Mouse (Mus musculus) CH12.LX (cell line): Measurements from ENCODE around the gene 2810004N23Rik. TPM values are rescaled to one million over a fixed set of nuclear protein-coding genes. Genes with fewer than 3 reads are reported as not detected.

Experiments
- DNase-seq: peaks from one replicate; pipeline ENCODE4 v3.0.0-alpha.2; 2013; ENCODE audit errors: extremely low read depth
- H3K27ac ChIP-seq: 2 replicates; pipeline ENCODE4 v1.5.1; 2012; ENCODE audit warnings: low read depth, mild to moderate bottlenecking, control low read depth, moderate library complexity; ENCODE audit not compliant: insufficient read depth
- H3K27me3 ChIP-seq: replicated peaks from 2 replicates; pipeline ENCODE3; 2012; ENCODE audit warnings: inconsistent platforms
- H3K36me3 ChIP-seq, 2 experiments: replicated peaks in 1 of 2; 2 replicates each; pipeline versions ENCODE3 to v1.6.1; 2012; ENCODE audit warnings: inconsistent platforms in 1 of 2, low read length in 1 of 2, mild to moderate bottlenecking in 1 of 2, mixed read lengths in 1 of 2, moderate library complexity in 1 of 2; ENCODE audit not compliant: control insufficient read depth in 1 of 2, insufficient read depth in 1 of 2
- H3K4me1 ChIP-seq, 2 experiments: 2 replicates each; pipeline ENCODE4 v1.6.1; 2012; ENCODE audit warnings: inconsistent platforms in 1 of 2, moderate library complexity in 1 of 2; ENCODE audit not compliant: insufficient read depth in 2 of 2, control insufficient read depth in 1 of 2
- H3K4me2 ChIP-seq: 2 replicates; pipeline ENCODE4 v1.6.1; 2012; ENCODE audit warnings: low read depth, mild to moderate bottlenecking, control low read depth; ENCODE audit not compliant: poor library complexity, insufficient read depth, severe bottlenecking
- H3K4me3 ChIP-seq, 3 experiments: fragments of 150-350 bp in 1 of 3; sonication (generic) in 1 of 3; replicated peaks in 1 of 3; 2 replicates each; pipeline versions ENCODE3 to v1.5.1; 2011 to 2012; ENCODE audit warnings: low read depth in 2 of 3, low read length in 2 of 3, mild to moderate bottlenecking in 2 of 3, moderate library complexity in 2 of 3, control low read depth in 1 of 3, improper control_type of control experiment in 1 of 3, inconsistent platforms in 1 of 3, mixed read lengths in 1 of 3; ENCODE audit not compliant: poor library complexity in 1 of 3
- H3K79me2 ChIP-seq: replicated peaks from 2 replicates; pipeline ENCODE4 v1.6.1; 2012; ENCODE audit warnings: mild to moderate bottlenecking, moderate library complexity; ENCODE audit not compliant: control insufficient read depth, poor library complexity, insufficient read depth, severe bottlenecking; ENCODE audit errors: extremely low read depth
- H3K9ac ChIP-seq: 2 replicates; pipeline ENCODE4 v1.6.1; 2012; ENCODE audit warnings: low read depth, mild to moderate bottlenecking, control low read depth, moderate library complexity; ENCODE audit not compliant: insufficient read depth
- H3K9me3 ChIP-seq: replicated peaks from 2 replicates; pipeline ENCODE3; 2012; ENCODE audit warnings: low read length, inconsistent platforms, mixed read lengths
- BHLHE40 ChIP-seq: IDR thresholded peaks from 2 replicates; pipeline ENCODE4 v1.6.1; 2011; ENCODE audit warnings: mild to moderate bottlenecking, low read depth, low read length, improper control_type of control experiment
- CHD1 ChIP-seq: IDR thresholded peaks from 2 replicates; pipeline ENCODE4 v1.6.1; 2012; ENCODE audit warnings: low read depth, low read length, improper control_type of control experiment, inconsistent platforms
- CHD2 ChIP-seq: IDR thresholded peaks from 2 replicates; pipeline ENCODE4 v1.6.1; 2011; ENCODE audit warnings: low read length, improper control_type of control experiment
- E2F4 ChIP-seq: IDR thresholded peaks from 2 replicates; pipeline ENCODE4 v1.6.1; 2011; ENCODE audit warnings: low read depth, low read length, improper control_type of control experiment; ENCODE audit not compliant: insufficient replicate concordance
- EP300 ChIP-seq: IDR thresholded peaks from 2 replicates; pipeline ENCODE4 v1.6.1; 2011; ENCODE audit warnings: low read length, improper control_type of control experiment
- ETS1 ChIP-seq: conservative IDR thresholded peaks from 2 replicates; pipeline ENCODE4 v1.6.1; 2012; ENCODE audit warnings: low read depth, mild to moderate bottlenecking, inconsistent platforms, low read length, improper control_type of control experiment, moderate library complexity
- GABPA ChIP-seq: IDR thresholded peaks from 2 replicates; pipeline ENCODE4 v1.6.1; 2012; ENCODE audit warnings: low read depth, low read length, improper control_type of control experiment, inconsistent platforms; ENCODE audit not compliant: insufficient replicate concordance
- RAD21 ChIP-seq: IDR thresholded peaks from 2 replicates; pipeline ENCODE4 v1.6.1; 2011; ENCODE audit warnings: low read depth, mild to moderate bottlenecking, low read length, improper control_type of control experiment, moderate library complexity
- SMC3 ChIP-seq: IDR thresholded peaks from 2 replicates; pipeline ENCODE4 v1.6.1; 2011; ENCODE audit warnings: low read depth, low read length, improper control_type of control experiment
- TCF12 ChIP-seq: IDR thresholded peaks from 2 replicates; pipeline ENCODE4 v1.6.1; 2014; ENCODE audit warnings: low read depth, mild to moderate bottlenecking, inconsistent platforms, low read length, improper control_type of control experiment
- USF1 ChIP-seq: IDR thresholded peaks from 2 replicates; pipeline ENCODE4 v1.6.1; 2014; ENCODE audit warnings: low read depth, mild to moderate bottlenecking, inconsistent platforms, low read length, improper control_type of control experiment
- USF2 ChIP-seq: conservative IDR thresholded peaks from 2 replicates; pipeline ENCODE4 v1.6.1; 2011; ENCODE audit warnings: low read depth, low read length, improper control_type of control experiment
- ZC3H11A ChIP-seq: IDR thresholded peaks from 2 replicates; pipeline ENCODE4 v1.6.1; 2012; ENCODE audit warnings: low read depth, mild to moderate bottlenecking, inconsistent platforms, low read length, improper control_type of control experiment
- ZNF384 ChIP-seq: IDR thresholded peaks from 2 replicates; pipeline ENCODE4 v1.6.1; 2012; ENCODE audit warnings: low read depth, low read length, improper control_type of control experiment, inconsistent platforms
- dilution Hi-C: fragments of 300-500 bp; cut with MboI; formaldehyde crosslinking; loops from 2 replicates; pipeline ENCODE4 v1.14.3; 2020; ENCODE audit warnings: low sequenced_read_pairs; ENCODE audit not compliant: extremely low pct_unique_long_range_greater_than_20kb, extremely low pct_ligation_motif_present
- in situ Hi-C: fragments of 300-500 bp; cut with MboI; formaldehyde crosslinking; loops from 3 replicates; pipeline ENCODE4 v1.14.3; 2019; ENCODE audit warnings: low sequenced_read_pairs, low pct_ligation_motif_present, low pct_unique_long_range_greater_than_20kb, mixed read lengths
- polyA plus RNA-seq: library from polyadenylated mRNA; unstranded; fragments of >175 nt; gene quantifications from 2 replicates; pipeline ENCODE4 v1.2.1, GENCODE M21; 2012; ENCODE audit warnings: low read depth; ENCODE audit not compliant: insufficient read length
- total RNA-seq, 2 experiments: library from RNA; depleted of rRNA; stranded (reverse); fragments of 300-350 nt in 1 of 2; fragments of >200 nt in 1 of 2; gene quantifications; 2 replicates each; pipeline ENCODE4 v1.2.3; 2012 to 2014

The 2810004N23Rik gene
- total and polyA plus RNA-seq, 3 experiments, result 45.1 to 75.7 (median 47.6) TPM

DNA sequence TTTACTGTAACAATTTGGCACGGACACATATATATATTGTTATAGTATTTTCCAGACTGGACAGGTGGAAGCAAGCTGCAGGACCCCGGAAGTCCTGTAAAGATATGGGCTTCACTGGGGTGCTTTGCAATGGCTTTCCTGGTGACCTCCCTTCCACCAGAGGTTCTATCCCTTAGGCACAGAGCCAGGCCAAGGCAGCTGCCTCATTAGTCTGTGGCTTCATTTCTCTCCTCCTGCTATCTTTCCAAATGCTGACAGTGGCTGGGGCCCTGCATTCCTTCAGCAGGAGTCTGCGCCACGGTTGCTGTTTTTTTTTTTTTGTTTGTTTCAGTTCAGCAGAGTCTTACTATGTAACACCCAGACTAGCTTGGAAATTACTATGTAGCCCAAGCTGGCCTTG lies 71.2 kb downstream of the 2810004N23Rik start:
- DNase-seq, result no peak
- Histone ChIP-seq H3K9ac (no peak overlapping the region), H3K4me3 (peak overlapping the region in 1 of 3 experiments; percentile 65)

DNA sequence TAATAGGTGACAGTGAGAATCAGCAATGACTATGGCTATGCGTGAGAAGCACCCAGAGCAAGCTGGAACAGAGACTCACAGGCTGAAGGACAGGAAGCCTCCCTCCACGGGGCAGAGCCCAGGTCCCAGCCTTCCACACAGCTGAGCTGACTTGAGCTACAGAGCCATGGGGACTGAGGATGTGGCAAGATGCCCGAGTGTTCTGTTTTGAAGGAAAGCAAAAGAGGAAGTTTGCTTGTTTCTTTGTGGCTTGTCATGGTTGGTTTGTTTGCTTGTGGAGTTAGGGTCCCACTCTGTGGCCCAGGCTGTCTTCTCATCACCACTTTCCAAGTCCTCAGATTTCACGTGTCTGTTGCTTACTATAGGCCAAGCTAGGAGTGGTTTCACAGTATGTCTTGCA lies 72.2 kb downstream of the 2810004N23Rik start:
- no peak overlapping the region for H3K4me2 ChIP-seq
- no peak overlapping the region for H3K27ac ChIP-seq
- H3K9me3 ChIP-seq, result peaks cover 17% of the 10 kb centered on the region
- H3K4me1 ChIP-seq, result peaks cover 7 to 20% of the 10 kb centered on the region in 2 experiments
- DNase-seq, result no peak
- in situ Hi-C loops (no loop called here), dilution Hi-C loops (no loop called here)
- no peak for TF ChIP-seq CHD2
- no peak for TF ChIP-seq BHLHE40
- no peak for TF ChIP-seq TCF12
- TF ChIP-seq RAD21, result no peak
- no peak for TF ChIP-seq USF2
- no peak for TF ChIP-seq ETS1
- no peak for TF ChIP-seq E2F4
- no peak for TF ChIP-seq EP300
- no peak for TF ChIP-seq SMC3
- no peaks in the 10 kb centered on the region for H3K36me3 ChIP-seq
- H3K9ac ChIP-seq, result no peak overlapping the region
- H3K4me3 ChIP-seq, result no peak overlapping the region
- H3K27me3 ChIP-seq, result peaks cover 56% of the 10 kb centered on the region
- no peaks in the 10 kb centered on the region for H3K79me2 ChIP-seq

More for the DNA sequence above, 71.2 kb downstream of the 2810004N23Rik start:
- Histone ChIP-seq H3K4me2 (peak overlapping the region; percentile 77), H3K36me3 (no peaks in the 10 kb centered on the region)
- TF ChIP-seq USF1 (no peak), GABPA (no peak), ZNF384 (peak; percentile 49), CHD1 (no peak), ZC3H11A (no peak)
- TF ChIP-seq, all 38 proteins: peak for 1
- Histone ChIP-seq H3K79me2 (no peaks in the 10 kb centered on the region), H3K27me3 (peaks cover 55% of the 10 kb centered on the region), H3K4me1 (peaks cover 7 to 20% of the 10 kb centered on the region in 2 experiments), H3K9me3 (peaks cover 17% of the 10 kb centered on the region), H3K27ac (no peak overlapping the region; the same call in 1 of the 2 replicates)
- in situ Hi-C loops (no loop called here), dilution Hi-C loops (no loop called here)

Other genes with a start within 250 kb of the 2810004N23Rik start
- 3.4 and 5.7 TPM in 2 replicates for gene 2310022B05Rik, start 199.8 kb downstream of the 2810004N23Rik start, total RNA-seq (2012; rRNA removed)
- gene 2310022B05Rik, start 199.8 kb downstream of the 2810004N23Rik start, total RNA-seq (2014; rRNA removed), result 2.2 and 3.2 TPM in 2 replicates
- 7.1 and 7.8 TPM in 2 replicates for gene 2310022B05Rik, start 199.8 kb downstream of the 2810004N23Rik start, polyA plus RNA-seq
- gene Ttc13, start 141.1 kb downstream of the 2810004N23Rik start, total RNA-seq (2012; rRNA removed), result 33.6 and 36.6 TPM in 2 replicates
- gene Ttc13, start 141.1 kb downstream of the 2810004N23Rik start, total RNA-seq (2014; rRNA removed), result 33.5 and 35.8 TPM in 2 replicates
- 26.3 and 30.8 TPM in 2 replicates for gene Ttc13, start 141.1 kb downstream of the 2810004N23Rik start, polyA plus RNA-seq
- gene Arv1, start 141.0 kb downstream of the 2810004N23Rik start, total RNA-seq (2012; rRNA removed), result 9.7 and 11.5 TPM in 2 replicates
- 11.4 and 11.9 TPM in 2 replicates for gene Arv1, start 141.0 kb downstream of the 2810004N23Rik start, total RNA-seq (2014; rRNA removed)
- 18.8 and 22.0 TPM in 2 replicates for gene Arv1, start 141.0 kb downstream of the 2810004N23Rik start, polyA plus RNA-seq
- 4.5 and 4.8 TPM in 2 replicates for gene Fam89a, start 111.3 kb downstream of the 2810004N23Rik start, total RNA-seq (2012; rRNA removed)
- gene Fam89a, start 111.3 kb downstream of the 2810004N23Rik start, total RNA-seq (2014; rRNA removed), result 2.2 and 2.5 TPM in 2 replicates
- 3.7 and 4.9 TPM in 2 replicates for gene Fam89a, start 111.3 kb downstream of the 2810004N23Rik start, polyA plus RNA-seq
- gene Trim67, start 70.0 kb downstream of the 2810004N23Rik start, total RNA-seq (2012; rRNA removed), result 0.04 and 0.08 TPM in 2 replicates
- not detected in 2 replicates for gene Trim67, start 70.0 kb downstream of the 2810004N23Rik start, total RNA-seq (2014; rRNA removed)
- 0.04 TPM in 1 of 2 replicates, not detected in the other for gene Trim67, start 70.0 kb downstream of the 2810004N23Rik start, polyA plus RNA-seq
- gene Gnpat, start 87 bp downstream of the 2810004N23Rik start, total RNA-seq (2012; rRNA removed), result 73.6 and 89.1 TPM in 2 replicates
- gene Gnpat, start 87 bp downstream of the 2810004N23Rik start, total RNA-seq (2014; rRNA removed), result 52.5 and 62.3 TPM in 2 replicates
- 77.3 and 91.5 TPM in 2 replicates for gene Gnpat, start 87 bp downstream of the 2810004N23Rik start, polyA plus RNA-seq
- gene Exoc8, start 34.6 kb upstream of the 2810004N23Rik start, total RNA-seq (2012; rRNA removed), result 11.2 and 13.6 TPM in 2 replicates
- 9.4 and 10.7 TPM in 2 replicates for gene Exoc8, start 34.6 kb upstream of the 2810004N23Rik start, total RNA-seq (2014; rRNA removed)
- gene Exoc8, start 34.6 kb upstream of the 2810004N23Rik start, polyA plus RNA-seq, result 5.9 and 6.4 TPM in 2 replicates
- 16.0 and 18.2 TPM in 2 replicates for gene Sprtn, start 34.8 kb upstream of the 2810004N23Rik start, total RNA-seq (2012; rRNA removed)
- gene Sprtn, start 34.8 kb upstream of the 2810004N23Rik start, total RNA-seq (2014; rRNA removed), result 19.2 and 23.0 TPM in 2 replicates
- gene Sprtn, start 34.8 kb upstream of the 2810004N23Rik start, polyA plus RNA-seq, result 23.4 and 26.5 TPM in 2 replicates
- gene Egln1, start 86.2 kb upstream of the 2810004N23Rik start, total RNA-seq (2012; rRNA removed), result 19.3 and 34.7 TPM in 2 replicates
- gene Egln1, start 86.2 kb upstream of the 2810004N23Rik start, total RNA-seq (2014; rRNA removed), result 24.7 and 31.0 TPM in 2 replicates
- 17.9 and 19.0 TPM in 2 replicates for gene Egln1, start 86.2 kb upstream of the 2810004N23Rik start, polyA plus RNA-seq
- gene Tsnax, start 149.9 kb upstream of the 2810004N23Rik start, total RNA-seq (2012; rRNA removed), result 62.9 and 68.0 TPM in 2 replicates
- 47.8 and 48.0 TPM in 2 replicates for gene Tsnax, start 149.9 kb upstream of the 2810004N23Rik start, total RNA-seq (2014; rRNA removed)
- 71.5 and 75.0 TPM in 2 replicates for gene Tsnax, start 149.9 kb upstream of the 2810004N23Rik start, polyA plus RNA-seq
- gene Disc1, start 191.1 kb upstream of the 2810004N23Rik start, total RNA-seq (2012; rRNA removed), result not detected in 2 replicates
- not detected in 2 replicates for gene Disc1, start 191.1 kb upstream of the 2810004N23Rik start, total RNA-seq (2014; rRNA removed)
- not detected in 2 replicates for gene Disc1, start 191.1 kb upstream of the 2810004N23Rik start, polyA plus RNA-seq